Mouse (Mus musculus) midbrain, embryonic 14.5 days (tissue): Measurements from ENCODE around the gene Pold1. TPM values are rescaled to one million over a fixed set of nuclear protein-coding genes. Genes with fewer than 3 reads are reported as not detected.

Experiments
- ATAC-seq: fragments of 200-750 bp; cut with Nextera tagmentation; 2 replicates; pipeline ENCODE4 v1.8.0; 2017; ENCODE audit warnings: moderate number of reproducible peaks, moderate library complexity; ENCODE audit not compliant: low FRiP score, low TSS enrichment
- DNase-seq: peaks from one replicate; pipeline ENCODE4 v3.0.0-alpha.2; 2015
- H3K27ac ChIP-seq: fragments of 300-500 bp; sonication (generic); replicated peaks from 2 replicates; pipeline ENCODE4 v1.5.1; 2014; ENCODE audit warnings: mild to moderate bottlenecking, low read depth, low read length, moderate library complexity
- H3K27me3 ChIP-seq: fragments of 300-500 bp; sonication (generic); 2 replicates; pipeline ENCODE4 v1.6.1; 2014; ENCODE audit warnings: low read length, control low read depth, mixed read lengths; ENCODE audit not compliant: control insufficient read depth, insufficient read depth
- H3K36me3 ChIP-seq: fragments of 300-500 bp; sonication (generic); 2 replicates; pipeline ENCODE4 v1.6.1; 2014; ENCODE audit warnings: low read length, control low read depth; ENCODE audit not compliant: control insufficient read depth, insufficient read depth
- H3K4me1 ChIP-seq: fragments of 300-500 bp; sonication (generic); 2 replicates; pipeline ENCODE4 v1.6.1; 2014; ENCODE audit warnings: mild to moderate bottlenecking, antibody characterized with exemption, low read length, control low read depth; ENCODE audit not compliant: control insufficient read depth, insufficient read depth
- H3K4me2 ChIP-seq: fragments of 300-500 bp; sonication (generic); 2 replicates; pipeline ENCODE4 v1.6.1; 2014; ENCODE audit warnings: mild to moderate bottlenecking, low read length, moderate library complexity
- H3K4me3 ChIP-seq: fragments of 300-500 bp; sonication (generic); replicated peaks from 2 replicates; pipeline ENCODE4 v1.5.1; 2014; ENCODE audit warnings: low read depth, low read length
- H3K9ac ChIP-seq: fragments of 300-500 bp; sonication (generic); replicated peaks from 2 replicates; pipeline ENCODE4 v1.6.1; 2014; ENCODE audit warnings: mild to moderate bottlenecking, low read length, moderate library complexity
- H3K9me3 ChIP-seq: fragments of 300-500 bp; sonication (generic); 2 replicates; pipeline ENCODE4 v1.6.1; 2016; ENCODE audit warnings: low read length, control low read depth, mixed read lengths; ENCODE audit not compliant: control insufficient read depth
- WGBS: fragments of 180-500 bp; shearing (Covaris S2); extraction: QIAGEN DNeasy Blood & Tissue Kit; methylation state at CpG from one replicate; pipeline ENCODE4 v1.1.7; 2014; 5-methylcytosine and 5-hydroxymethylcytosine counted together
- polyA plus RNA-seq: library from polyadenylated mRNA; unstranded; fragments of >200 nt; fragmentation: Nextera tagmentation; extraction: Ambion mirVana; gene quantifications from 2 replicates; pipeline ENCODE4 v1.2.1, GENCODE M21; 2014

The Pold1 gene
- polyA plus RNA-seq, 1 experiment from 2014 or later, result 19.5 TPM

DNA sequence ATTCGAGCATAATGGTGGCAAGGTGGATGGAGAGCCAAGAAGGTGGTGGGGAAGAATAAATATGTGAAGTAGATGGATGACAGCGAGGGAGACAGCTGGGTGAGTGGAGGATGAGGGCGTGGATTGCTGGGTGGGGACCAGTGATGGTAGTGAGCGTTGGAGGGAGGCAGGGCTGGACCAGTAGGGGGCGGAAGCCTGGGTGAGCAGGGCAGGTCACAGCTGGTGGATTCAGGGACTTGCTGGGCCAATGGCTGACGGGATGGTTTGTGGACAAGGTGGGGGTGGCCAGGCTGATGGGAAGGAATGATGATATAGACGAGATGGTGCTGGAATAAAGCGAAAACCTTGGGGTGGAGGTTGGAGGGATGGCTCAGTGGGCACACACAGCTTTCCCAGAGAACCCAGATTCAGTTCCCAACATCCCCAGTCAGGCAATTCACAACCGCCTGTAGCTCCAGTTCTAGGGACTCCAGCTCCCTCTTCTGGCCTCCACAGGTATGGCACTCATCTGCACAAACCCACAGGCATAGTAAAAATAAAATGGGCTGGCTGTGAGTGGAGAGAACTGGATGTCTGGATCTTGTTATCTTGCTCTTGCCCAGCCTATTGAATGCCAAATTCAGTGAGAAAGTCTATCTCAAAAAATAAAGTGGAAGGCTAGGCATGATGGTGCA, 29.3 kb downstream of the Pold1 start:
- Histone ChIP-seq H3K9me3 (no peaks in the 10 kb centered on the region), H3K27ac (no peak overlapping the region), H3K9ac (no peak overlapping the region), H3K4me2 (no peak overlapping the region), H3K4me3 (no peak overlapping the region), H3K4me1 (0 out of 2 replicates have a peak, but pooled peaks cover 4% of the 10 kb centered on the region), H3K36me3 (no peaks in the 10 kb centered on the region), H3K27me3 (peaks cover 22% of the 10 kb centered on the region; the same call in 1 of the 2 replicates)
- ATAC-seq (no peak), DNase-seq (no peak)
- 68% methylated on average over 9 of the region's 9 CpGs for WGBS

DNA sequence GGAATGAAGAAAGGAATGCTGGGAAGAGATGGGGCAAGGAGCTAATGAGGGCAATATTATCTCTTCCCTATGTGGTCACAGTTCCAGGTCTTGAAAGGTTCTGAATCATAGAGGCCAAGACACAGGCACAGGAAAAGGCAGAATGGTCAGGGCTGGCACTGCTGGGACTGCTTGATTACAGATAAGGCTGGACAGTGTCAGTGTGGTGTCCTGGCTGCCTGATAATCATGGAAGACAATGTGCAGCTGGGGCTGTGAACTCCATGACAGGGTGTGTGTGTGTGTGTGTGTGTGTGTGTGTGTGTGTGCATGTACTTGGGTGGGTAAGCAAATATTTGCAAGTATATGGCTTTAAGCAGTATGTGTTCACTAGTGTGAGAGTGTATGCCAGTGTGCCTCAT, 41.2 kb downstream of the Pold1 start:
- H3K27ac ChIP-seq, result no peak overlapping the region
- H3K27me3 ChIP-seq, result no peaks in the 10 kb centered on the region
- no peak overlapping the region for H3K4me2 ChIP-seq
- H3K9ac ChIP-seq, result no peak overlapping the region
- no peak overlapping the region for H3K4me3 ChIP-seq
- H3K4me1 ChIP-seq, result no peaks in the 10 kb centered on the region
- no peak for ATAC-seq
- no peak for DNase-seq
- no peaks in the 10 kb centered on the region for H3K36me3 ChIP-seq
- no peaks in the 10 kb centered on the region for H3K9me3 ChIP-seq

DNA sequence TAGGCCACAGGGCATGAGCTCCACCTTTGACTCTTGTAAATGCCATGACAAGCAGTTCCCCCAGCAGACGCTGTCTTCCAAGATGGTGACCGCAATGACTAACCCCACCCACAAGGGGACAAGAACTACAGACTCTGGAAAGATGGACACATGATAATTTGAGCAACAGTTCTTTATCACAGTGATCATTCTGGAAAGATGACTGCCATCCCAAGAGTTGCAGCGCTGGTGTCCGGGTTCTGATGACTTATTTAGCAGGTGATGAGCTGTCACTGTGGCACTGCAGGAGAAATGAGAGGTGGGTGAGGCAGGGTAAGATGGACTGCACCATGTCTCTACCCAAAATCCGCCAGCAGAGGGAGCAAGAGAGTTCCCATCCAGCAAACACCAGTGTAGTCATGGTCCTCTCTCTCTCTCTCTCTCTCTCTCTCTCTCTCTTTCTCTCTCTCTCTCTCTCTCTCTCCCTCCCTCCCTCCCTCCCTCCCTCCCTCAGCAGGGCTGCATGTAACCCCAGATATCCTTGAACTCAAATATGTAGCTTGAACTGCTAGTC, 47.0 kb downstream of the Pold1 start:
- 0 out of 2 replicates have a peak, but pooled peaks have one; percentile 57 for ATAC-seq
- no peak overlapping the region for H3K4me2 ChIP-seq
- H3K27me3 ChIP-seq, result no peaks in the 10 kb centered on the region
- H3K36me3 ChIP-seq, result no peaks in the 10 kb centered on the region; the same call in 1 of the 2 replicates
- H3K4me3 ChIP-seq, result no peak overlapping the region
- DNase-seq, result peak; percentile 85
- H3K9me3 ChIP-seq, result no peaks in the 10 kb centered on the region
- 40% methylated on average over 5 of the region's 5 CpGs for WGBS
- no peak overlapping the region for H3K9ac ChIP-seq
- H3K4me1 ChIP-seq, result peaks cover 10% of the 10 kb centered on the region
- H3K27ac ChIP-seq, result no peak overlapping the region

DNA sequence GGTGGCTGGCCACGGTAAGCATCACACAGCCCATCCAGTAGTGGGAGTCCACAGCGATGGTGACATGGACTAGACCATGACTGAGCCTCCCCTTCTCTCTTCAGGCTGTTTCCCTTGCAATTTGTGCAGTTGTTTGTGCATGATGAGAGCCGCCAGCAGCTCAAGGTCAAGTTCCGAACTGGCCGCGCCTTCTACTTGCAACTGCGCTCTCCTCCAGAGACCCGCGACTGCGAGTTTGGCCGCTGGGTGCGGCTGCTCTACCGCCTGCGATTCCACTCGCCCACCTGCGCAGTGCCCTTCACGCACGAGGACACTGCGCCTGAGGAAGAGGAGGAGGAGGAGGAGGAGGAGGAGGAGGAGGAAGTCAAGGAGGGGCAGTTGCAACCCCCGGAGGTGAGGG, 48.6 kb downstream of the Pold1 start:
- no peaks in the 10 kb centered on the region for H3K27me3 ChIP-seq
- ATAC-seq (no peak), DNase-seq (no peak)
- H3K36me3 ChIP-seq, result no peaks in the 10 kb centered on the region; the same call in 1 of the 2 replicates
- H3K27ac ChIP-seq, result no peak overlapping the region
- no peaks in the 10 kb centered on the region for H3K9me3 ChIP-seq
- H3K9ac ChIP-seq, result no peak overlapping the region
- H3K4me3 ChIP-seq, result no peak overlapping the region
- no peak overlapping the region for H3K4me2 ChIP-seq
- WGBS, result 65% methylated on average over 19 of the region's 20 CpGs
- H3K4me1 ChIP-seq, result peaks cover 18% of the 10 kb centered on the region

DNA sequence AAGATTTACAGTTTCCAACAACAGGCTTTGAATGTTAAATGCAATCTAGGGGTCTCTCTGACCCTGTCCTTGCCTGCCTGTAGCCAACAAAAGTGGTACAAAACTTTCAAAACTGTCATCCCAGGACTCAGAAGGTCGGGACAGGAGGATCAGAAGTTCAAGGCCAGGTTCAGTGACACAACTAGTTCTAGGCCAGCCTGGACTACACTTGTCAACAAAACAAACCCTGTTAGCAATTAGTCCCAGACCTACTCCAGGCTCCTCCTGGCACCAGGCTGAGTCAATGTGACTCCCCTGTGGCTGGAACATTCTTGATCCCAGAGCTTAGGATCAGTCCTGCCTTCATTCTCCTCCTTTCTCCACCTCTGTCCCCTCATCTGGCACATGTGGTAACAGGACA, 49.7 kb downstream of the Pold1 start:
- 82% methylated on average over 1 of the region's 1 CpGs for WGBS
- H3K27ac ChIP-seq, result no peak overlapping the region
- H3K9me3 ChIP-seq, result no peaks in the 10 kb centered on the region
- H3K36me3 ChIP-seq, result no peaks in the 10 kb centered on the region; the same call in 1 of the 2 replicates
- no peak overlapping the region for H3K4me2 ChIP-seq
- H3K9ac ChIP-seq, result no peak overlapping the region
- H3K4me1 ChIP-seq, result peaks cover 21% of the 10 kb centered on the region
- no peak for DNase-seq
- no peak overlapping the region for H3K4me3 ChIP-seq
- ATAC-seq, result no peak
- H3K27me3 ChIP-seq, result no peaks in the 10 kb centered on the region

DNA sequence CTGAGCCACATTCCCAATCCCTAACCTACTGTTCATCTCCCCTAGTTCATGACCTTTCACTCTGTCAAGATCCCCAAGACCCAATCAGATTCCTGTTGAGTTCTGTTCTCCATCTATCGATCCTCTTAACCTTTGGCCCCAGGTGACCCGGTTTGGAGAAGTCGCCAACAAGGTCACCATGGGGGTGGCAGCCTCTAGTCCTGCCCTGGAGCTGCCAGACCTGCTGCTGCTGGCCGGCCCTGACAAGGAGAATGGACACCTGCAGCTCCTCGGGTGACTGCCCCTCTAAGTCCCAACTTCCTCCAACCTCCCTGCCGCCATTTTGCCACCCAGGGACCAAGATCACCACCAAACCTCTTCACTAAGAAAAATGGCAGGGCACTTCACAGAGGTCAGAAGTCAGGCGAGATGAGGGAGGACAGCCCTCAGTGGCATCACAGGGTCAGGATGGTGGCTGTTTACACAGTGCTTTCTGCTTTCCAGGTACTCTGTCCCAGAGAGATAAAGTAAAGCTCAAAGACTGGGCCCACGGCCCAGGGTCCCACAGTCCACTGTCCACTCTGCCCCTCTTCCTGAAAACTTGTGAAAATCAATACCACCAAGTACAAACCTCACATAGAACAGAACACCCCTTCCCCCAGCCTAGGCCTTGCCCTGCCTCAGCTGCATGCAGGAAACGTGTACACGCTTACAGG, 51.1 kb downstream of the Pold1 start:
- H3K4me1 ChIP-seq, result peaks cover 21% of the 10 kb centered on the region
- peak overlapping the region; percentile 93 for H3K9ac ChIP-seq
- WGBS, result 84% methylated on average over 10 of the region's 10 CpGs
- peak overlapping the region; percentile 97 for H3K27ac ChIP-seq
- DNase-seq, result no peak
- peak overlapping the region; percentile 72 for H3K4me3 ChIP-seq
- H3K9me3 ChIP-seq, result no peaks in the 10 kb centered on the region
- H3K36me3 ChIP-seq, result peaks cover 6% of the 10 kb centered on the region
- no peaks in the 10 kb centered on the region for H3K27me3 ChIP-seq
- no peak for ATAC-seq
- H3K4me2 ChIP-seq, result peak overlapping the region; percentile 87

DNA sequence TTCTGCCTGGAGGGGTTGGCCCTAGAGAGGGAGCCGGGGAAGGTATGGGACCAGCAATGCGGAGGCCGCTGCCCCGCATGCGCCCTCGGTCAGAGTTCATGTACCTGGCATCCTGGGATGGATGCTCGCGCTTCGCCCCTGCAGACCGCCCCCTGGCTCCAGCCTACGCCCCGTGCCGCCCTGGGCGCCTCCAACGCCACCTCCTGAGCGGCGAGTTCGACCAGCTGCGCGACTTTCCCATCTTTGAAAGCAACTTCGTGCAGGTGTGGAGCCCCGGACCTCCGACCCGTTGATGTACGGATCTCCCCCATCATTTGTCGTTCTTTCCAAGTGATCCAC, 51.9 kb downstream of the Pold1 start:
- peak overlapping the region; percentile 72 for H3K4me3 ChIP-seq
- no peaks in the 10 kb centered on the region for H3K9me3 ChIP-seq
- peaks cover 21% of the 10 kb centered on the region for H3K4me1 ChIP-seq
- peaks cover 14% of the 10 kb centered on the region for H3K36me3 ChIP-seq
- H3K27ac ChIP-seq, result peak overlapping the region; percentile 97
- ATAC-seq (no peak), DNase-seq (no peak)
- peak overlapping the region; percentile 93 for H3K9ac ChIP-seq
- H3K27me3 ChIP-seq, result no peaks in the 10 kb centered on the region
- H3K4me2 ChIP-seq, result peak overlapping the region; percentile 87
- WGBS, result under 1% methylated on average over 26 of the region's 26 CpGs

DNA sequence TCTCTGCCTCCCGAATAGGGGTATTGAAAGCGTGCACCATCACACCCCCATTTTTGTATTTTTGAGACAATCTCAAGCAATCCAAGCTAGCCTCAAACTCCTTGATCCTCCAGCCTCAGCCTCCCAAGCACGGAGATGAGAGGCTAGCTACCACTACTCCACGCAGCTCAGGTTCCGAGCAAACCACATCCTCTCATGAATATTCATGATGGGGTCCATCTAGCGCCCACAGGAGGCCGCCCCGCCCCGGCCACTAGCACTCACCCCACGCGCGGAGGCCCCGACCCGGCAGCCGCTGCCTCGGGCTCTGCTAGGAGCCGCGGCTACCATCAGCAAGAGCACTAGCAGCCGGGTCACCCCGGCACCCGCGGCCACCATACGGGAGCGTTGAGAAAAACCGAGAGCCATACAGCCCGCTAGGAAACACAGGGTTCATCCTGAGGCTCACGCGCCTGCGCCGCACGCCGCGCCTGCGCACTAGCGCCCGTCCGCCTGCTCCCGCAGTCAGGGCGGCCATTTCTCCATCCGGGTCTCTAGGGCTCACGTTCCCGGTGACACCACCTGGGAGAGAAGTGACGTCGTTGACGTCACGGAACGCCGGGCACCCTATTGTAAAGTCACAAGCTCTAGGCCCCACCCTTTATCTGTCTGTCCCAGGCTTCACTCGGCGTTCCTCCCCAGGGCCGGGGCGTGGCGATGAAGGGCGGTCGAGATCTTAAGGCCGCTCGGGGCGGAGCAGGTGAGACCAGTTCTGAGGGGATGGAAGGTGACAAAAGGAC, 52.5 kb downstream of the Pold1 start, which contains the start of the genes Emc10 and Fam71e1:
TSS of gene Emc10 (minus strand) at position 538 of the 779 bp plus-strand sequence.
TSS of gene Fam71e1 (plus strand) at position 590 of the 779 bp plus-strand sequence.
- Histone ChIP-seq H3K4me2 (peak within 1 kb of the TSS; percentile 87), H3K4me1 (peaks cover 21% of the 10 kb centered on the region), H3K27ac (peak within 1 kb of the TSS; percentile 97), H3K36me3 (peaks cover 19% of the 10 kb centered on the region), H3K9ac (peak within 1 kb of the TSS; percentile 93), H3K9me3 (no peaks in the 10 kb centered on the region), H3K27me3 (no peaks in the 10 kb centered on the region), H3K4me3 (peak within 1 kb of the TSS; percentile 72)
- ATAC-seq, result peak; percentile 96
- peak; percentile 100 for DNase-seq
- 1% methylated on average over 58 of the region's 58 CpGs for WGBS
